Mouse (Mus musculus): ENCODE data around the gene Dab1.

Gene Dab1

DNA sequence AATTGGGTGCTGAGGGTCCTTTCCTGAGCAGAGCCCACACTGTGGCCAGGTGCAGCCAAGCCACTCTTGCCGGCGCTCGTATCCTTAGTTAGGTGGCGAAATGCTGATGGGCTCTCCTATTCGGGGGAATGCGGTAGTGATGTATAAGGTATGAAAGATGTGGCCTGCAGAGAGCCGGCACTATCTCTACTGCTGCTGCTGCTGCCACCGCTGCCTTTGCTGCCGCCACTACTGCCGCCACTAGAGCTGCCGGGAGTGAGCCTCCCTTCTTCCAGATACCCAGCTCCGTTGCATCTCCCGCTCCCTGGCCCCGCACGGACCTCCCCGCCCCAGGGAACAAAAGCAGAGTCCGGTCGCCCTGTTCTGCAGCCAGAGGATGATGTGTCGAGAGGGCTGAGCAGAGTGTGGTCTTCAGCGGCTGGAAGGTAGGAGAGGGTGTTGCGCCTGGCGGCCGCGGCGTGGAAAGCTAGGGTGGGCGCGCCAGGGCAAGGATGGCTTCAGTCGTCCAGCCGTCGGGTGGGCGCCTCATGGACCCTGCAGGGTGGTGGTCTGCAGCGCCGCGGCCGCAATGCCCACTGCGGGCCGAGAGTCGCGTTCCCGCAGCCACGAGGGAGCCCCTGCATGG lies at the start of gene Dab1:
TSS of gene Dab1 (plus strand) at position 39 of the 625 bp plus-strand sequence.
- in situ Hi-C loops (cut with MboI), result no loop called here

- in situ Hi-C loops (cut with MboI), result no loop called here
Observed at GRCm38 (mm10) chr4:103571721-103572352, 47.3 kb upstream of the Dab1 start.

- in situ Hi-C loops (cut with MboI), result no loop called here
Observed at GRCm38 (mm10) chr4:103575556-103575955, 43.6 kb upstream of the Dab1 start.

- in situ Hi-C loops (cut with MboI), result no loop called here
Observed at GRCm38 (mm10) chr4:103576305-103576704, 42.9 kb upstream of the Dab1 start.

- in situ Hi-C loops (cut with MboI), result no loop called here
Observed at GRCm38 (mm10) chr4:103577111-103577815, 41.9 kb upstream of the Dab1 start.

DNA sequence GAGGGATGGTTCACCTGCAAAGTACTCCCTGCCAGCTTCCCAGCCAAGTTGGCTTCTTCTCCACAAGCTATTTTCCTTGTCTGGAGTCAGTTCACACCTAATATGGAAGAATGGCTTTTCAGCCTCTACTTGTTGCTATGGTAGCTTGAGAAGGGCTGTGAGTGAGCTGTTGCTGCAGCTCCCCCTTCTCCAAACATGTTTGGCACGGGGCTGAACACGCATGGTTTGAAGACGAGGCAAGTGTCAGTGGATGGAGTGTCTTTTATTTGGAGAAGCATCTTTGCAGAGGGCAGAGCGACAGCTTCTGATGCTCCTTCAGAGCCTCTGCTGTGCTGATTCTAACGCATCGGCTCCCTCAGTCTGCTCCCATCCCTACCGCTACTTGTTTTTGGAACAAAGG lies 41.3 kb upstream of the Dab1 start:
- in situ Hi-C loops (cut with MboI), result no loop called here

DNA sequence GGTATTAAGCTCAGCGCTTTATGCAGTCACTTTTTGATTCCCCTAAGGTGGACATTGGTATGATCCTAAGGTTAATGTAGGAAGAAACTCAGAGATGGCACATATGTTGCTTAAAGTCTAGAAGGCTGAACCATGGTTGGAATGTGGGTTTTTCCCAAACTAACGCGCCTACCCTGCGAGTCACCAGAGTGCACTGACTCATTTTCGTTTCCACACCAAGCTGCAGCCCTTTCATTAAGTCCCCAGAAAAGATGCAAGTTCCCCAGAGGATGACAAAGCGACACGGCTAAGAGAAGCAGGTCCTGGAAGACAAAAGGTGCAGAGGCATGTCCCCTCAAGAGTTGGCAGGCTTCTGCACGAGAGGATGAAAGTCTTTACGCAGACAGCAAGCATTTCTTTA lies 39.1 kb upstream of the Dab1 start:
- in situ Hi-C loops (cut with MboI), result no loop called here

- in situ Hi-C loops (cut with MboI), result no loop called here
Observed at GRCm38 (mm10) chr4:103615011-103615410, 4.1 kb upstream of the Dab1 start.

DNA sequence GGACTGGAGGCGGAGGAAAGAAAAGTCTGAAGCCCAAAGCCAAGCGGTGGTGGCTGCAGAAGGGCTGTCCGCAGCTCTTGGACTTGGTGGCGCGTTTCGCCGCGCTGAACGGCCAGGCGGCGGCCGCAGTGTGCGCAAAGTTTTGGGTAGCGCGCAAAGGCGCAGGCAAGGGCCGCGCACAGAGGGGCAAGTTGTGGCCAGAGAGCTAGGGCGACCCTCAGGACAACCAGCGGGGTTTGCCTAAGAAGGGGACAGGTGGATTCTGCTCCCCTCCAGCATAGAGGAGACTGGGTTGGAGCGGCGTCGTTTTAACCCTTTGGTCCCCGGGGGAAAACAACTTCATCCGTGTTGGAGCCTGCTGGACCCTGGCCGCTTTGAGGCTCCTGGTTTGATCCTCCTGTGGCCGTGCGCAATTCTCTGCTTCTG lies 800 bp downstream of the Dab1 start:
- in situ Hi-C loops (cut with MboI), result no loop called here

DNA sequence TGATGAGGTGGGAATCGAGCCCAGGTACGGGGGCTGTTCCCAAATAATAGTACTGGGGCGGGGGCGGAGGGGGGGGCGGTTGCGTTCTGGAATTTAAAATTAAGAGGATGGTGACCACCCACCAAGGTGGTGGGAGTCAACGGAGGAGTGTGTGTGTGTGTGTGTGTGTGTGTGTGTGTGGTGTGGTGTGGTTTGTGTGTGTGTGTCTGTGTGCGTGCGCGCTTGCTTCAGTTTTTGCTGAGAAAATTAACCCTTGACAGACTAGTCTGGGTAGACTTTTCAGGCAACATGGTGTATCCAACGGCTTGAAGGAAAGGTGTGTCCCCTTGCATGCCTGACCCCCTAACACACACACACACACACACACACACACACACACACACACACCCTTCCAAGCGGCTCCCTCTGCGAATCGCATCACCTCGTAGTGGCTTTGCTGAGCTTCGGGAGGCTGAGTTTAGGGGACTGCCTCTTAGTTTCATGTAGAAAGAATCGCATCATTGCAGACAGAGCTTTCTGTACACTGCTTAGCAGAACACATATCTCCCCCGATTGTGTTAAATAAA lies 1.5 kb downstream of the Dab1 start:
- in situ Hi-C loops (cut with MboI), result no loop called here

GRCm38 (mm10) chr4:103621586-103621985 lies 2.4 kb downstream of the Dab1 start:
- in situ Hi-C loops (cut with MboI), result no loop called here

DNA sequence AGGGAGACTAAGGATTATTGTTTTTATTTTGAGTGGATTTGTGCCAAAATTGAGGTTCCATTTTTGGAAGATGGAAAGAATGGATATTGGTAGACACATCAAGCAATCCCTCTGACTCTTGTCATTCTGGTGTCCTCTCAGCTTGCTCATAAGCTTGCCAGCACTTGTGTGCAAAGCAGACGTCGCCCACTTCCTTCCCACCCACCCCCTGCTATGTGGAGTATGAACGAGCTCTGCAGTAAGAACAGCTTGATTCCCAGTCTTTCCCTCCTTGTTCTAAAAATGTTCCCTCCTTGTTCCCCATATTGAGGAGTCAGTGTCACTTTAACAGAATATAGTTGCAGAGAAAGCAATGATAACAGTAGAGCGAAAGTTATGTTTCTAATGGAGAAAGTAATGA lies 11.0 kb downstream of the Dab1 start:
- in situ Hi-C loops (cut with MboI), result no loop called here

DNA sequence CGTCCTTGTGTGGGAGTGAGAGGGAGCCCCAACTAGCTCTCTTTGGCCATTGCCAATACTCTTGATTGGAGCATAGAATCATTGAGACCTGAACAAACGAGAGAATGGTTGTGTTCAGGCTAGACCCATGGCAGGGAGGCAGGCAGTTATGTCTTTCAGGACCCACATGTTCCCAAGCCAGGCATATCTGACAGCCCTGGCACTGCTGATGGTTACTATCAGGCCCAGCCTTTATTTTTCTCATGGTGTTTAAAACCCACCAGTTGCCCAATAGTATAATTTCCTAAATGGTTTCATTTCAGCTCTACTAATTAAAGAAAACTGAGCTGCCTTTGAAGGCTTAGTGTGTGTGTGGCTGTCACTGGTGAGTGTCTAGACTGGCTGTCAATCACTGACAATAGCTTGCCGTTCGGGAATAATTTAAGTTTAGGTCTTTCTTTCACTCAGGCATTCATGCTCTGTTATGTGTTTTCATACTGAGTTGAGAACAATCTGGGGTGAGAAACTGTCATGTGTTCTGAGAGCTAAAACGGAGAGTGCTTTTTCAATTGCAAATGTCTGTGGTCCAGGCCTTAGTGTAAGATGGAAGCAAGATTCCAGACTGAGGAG lies 17.1 kb downstream of the Dab1 start:
- in situ Hi-C loops (cut with MboI), result no loop called here

DNA sequence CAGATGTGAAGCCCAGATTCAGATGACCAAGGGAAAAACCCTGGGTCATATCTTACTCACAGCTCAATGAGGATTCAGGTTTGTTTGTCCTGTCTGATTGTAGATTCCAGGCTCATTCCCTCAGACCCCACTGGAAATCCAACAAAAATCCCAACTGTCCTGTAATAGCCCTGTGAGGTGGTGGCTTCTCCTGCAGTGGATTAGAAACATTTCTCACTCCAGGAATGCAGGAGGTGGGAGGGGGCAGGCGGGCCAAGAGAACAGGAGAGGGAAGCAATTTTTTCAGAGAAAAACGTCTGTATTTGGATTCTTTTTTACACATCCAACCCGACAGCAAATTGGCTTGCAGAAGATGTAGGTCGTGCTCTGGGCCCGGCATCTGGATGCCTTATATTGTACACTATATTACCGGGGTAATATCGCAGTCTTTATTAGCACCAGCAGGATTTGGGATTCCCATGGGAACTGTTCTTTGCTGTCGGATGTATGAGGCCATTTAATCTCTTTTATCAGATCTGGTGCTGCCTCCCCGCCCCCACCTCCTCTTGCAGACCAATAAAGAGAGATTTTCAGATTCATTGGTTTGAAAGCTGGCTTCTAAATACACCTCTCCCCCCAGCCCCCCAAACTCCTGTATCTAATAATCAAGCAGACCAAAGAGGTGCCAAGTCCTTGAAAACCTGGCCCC lies 29.2 kb downstream of the Dab1 start:
- in situ Hi-C loops (cut with MboI), result no loop called here

DNA sequence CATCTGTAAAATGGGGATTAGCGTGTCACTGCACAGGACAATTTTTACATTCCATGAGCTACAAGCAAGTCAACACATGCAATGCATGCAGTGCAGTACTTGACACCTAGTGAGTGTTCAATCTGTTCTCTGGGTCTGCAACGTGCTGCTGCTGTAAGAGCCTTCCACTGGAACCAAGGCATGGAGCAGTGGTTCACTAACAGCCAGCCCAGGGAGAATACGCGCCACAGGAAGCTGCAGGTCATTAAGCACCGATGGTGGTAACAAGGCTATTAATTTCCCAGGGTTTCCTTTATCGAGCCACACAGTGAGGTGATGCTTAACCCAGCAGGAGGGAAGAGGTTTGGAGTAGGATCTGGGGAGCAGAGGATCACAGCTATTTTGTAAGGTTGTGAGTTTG lies 36.6 kb downstream of the Dab1 start:
- in situ Hi-C loops (cut with MboI), result no loop called here

GRCm38 (mm10) chr4:103661386-103661785 lies 42.2 kb downstream of the Dab1 start:
- in situ Hi-C loops (cut with MboI), result no loop called here

GRCm38 (mm10) chr4:103667438-103667837 lies 48.3 kb downstream of the Dab1 start:
- in situ Hi-C loops (cut with MboI), result no loop called here

GRCm38 (mm10) chr4:103677195-103677594 lies 58.0 kb downstream of the Dab1 start:
- in situ Hi-C loops (cut with MboI), result no loop called here

GRCm38 (mm10) chr4:103678501-103678900 lies 59.3 kb downstream of the Dab1 start:
- in situ Hi-C loops (cut with MboI), result no loop called here

DNA sequence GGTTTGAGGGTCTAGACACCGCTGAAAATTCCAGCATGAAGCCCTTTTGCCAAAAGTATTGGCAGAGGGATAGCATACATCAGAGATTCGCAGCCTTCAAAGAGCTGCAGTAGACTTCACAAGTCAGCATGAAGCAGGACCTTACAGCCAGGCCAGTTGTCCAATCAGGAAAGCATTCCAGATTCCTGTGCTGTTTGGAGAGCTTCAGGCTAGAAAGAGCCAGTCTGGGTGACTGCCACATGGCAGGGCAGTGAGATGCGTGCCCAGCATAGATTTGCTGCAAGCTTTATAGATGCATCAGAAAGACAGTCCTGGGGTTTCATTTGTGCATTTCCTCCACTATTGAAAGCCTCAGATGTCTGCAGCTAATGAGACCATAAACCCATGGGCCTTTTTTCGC lies 66.0 kb downstream of the Dab1 start:
- in situ Hi-C loops (cut with MboI), result no loop called here

DNA sequence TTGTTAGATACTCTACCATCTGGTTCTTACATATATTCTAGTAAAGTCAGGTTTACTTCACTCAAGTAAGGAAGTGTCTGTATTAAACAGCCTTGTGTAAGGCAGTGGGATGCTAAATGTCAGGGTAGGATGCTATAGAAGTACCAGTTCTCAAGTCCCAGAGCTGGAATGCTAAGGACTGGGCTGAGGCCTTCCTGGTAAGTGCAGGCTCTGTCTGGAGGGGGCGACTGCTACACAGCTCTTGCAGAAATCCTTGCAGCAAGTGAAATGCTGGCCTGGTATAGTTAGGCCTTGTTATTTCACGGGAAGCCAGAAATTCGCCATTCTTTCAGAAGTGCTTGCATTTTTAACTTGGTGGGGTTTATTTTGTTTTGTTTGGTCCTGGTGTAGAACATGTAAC lies 72.6 kb downstream of the Dab1 start:
- in situ Hi-C loops (cut with MboI), result no loop called here

DNA sequence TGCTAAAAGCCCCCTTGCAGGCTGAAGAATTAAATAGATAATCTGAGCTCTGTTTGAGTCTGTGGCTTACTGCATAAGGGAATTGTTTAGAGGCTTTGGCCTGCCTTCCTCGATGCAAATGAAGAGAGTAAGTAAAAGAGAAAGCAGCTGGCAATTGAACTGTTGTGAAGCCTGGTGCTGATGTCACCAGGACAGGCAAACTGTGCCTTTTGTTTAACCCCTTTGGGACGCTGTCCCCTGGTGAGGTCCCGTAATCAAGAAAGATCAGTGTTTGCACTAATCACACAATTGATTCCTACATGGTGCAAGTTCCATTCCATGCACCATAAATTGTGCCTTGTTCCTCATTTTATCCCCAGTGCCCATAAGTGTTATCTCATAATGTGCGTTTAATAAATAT lies 80.6 kb downstream of the Dab1 start:
- in situ Hi-C loops (cut with MboI), result no loop called here
